Mouse (Mus musculus) frontal cortex, postnatal 25 days (tissue): Measurements from ENCODE around the gene Tagln.

Experiments
- DNase-seq, 2 experiments: peaks; one replicate each; pipeline ENCODE4 v3.0.0; 2022; ENCODE audit warnings: low spot score in 2 of 2

Tagln gene

GRCm38 (mm10) chr9:45946182-45946871 lies 10.5 kb upstream of the Tagln start:
- no peak for DNase-seq

GRCm38 (mm10) chr9:45945721-45946120 lies 9.9 kb upstream of the Tagln start:
- DNase-seq: no peak

GRCm38 (mm10) chr9:45944506-45945400 lies 8.9 kb upstream of the Tagln start:
- DNase-seq: no peak

DNA sequence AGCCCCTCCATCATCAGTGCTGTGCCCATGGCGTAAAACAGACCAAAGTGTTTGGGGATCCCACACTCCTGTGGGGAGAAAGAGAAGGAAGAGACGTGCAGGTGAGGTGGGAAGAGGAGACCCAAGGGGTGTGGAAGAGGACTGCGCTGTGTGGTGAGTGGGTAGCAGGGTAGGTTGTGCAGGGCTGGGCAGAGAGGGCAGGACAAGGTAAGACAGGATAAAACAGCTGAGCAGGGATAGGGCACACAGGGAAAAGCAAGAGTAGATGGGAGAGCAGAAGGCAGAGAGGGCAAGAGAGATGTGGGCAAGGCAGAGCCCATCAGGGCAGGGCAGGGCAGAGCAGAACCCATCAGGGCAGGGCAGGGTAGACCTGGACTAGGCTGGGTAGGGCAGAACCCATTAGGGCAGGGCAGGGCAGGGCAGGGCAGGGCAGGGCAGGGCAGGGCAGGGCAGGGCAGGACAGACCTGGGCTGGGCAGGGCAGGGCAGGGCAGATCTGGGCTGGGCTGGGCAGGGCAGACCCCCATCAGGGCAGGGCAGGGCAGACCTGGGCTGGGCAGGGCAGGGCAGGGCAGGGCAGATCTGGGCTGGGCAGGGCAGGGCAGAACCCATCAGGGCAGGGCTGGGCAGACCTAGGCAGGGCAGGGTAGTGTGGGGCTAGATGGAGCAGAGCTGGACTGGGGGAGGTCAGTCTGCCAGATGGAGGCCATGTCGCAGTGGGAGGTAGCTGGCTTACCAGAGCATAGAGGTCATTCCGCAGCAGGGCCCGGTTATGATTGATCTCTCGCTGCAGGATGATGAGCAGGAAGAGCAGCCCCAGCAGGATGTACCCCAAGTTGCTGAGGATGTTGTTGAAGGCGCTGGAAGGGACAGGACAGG lies 8.0 kb upstream of the Tagln start:
- no peak for DNase-seq

DNA sequence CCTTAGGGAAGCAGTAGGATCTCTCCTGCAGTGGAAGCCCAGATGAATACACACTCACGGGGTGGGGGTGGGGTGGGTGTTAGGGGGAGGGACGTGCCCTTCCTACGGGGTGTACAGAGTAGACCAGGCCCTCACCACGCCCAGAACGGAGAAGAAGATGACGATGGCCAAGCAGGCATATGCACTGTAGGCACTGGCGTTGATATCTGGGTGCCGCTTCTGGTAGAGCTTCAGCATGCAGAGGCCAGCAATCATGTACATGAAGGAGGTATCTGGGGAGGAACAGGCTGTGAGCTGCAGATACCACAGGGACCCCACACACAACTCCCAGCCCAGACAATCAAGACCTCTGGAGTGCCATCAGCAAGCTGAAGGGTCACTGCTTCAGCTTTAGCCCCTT lies 7.1 kb upstream of the Tagln start:
- DNase-seq: no peak

DNA sequence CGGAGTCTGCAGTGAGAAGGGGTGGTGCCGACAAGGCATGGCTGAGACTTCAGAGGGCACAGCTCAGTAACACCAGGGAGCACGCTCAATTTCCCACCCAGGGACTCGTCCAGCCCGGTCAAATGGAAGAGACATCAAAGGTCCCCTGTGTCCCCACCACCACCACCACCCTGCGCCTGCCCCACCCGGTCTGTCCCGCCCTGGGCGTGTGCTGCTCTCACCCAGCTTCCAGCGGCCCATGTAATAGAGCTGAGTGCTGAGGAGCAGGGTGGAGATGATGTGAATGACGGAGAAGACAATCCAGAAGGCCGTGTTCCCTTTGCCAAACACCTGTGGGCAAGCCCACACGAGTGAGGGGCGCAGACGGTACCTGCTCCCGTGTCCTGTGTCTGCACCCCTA lies 6.6 kb upstream of the Tagln start:
- DNase-seq: no peak

- no peak for DNase-seq
These were observed 5.6 kb upstream of the Tagln start for GRCm38 (mm10) chr9:45941329-45941888.

GRCm38 (mm10) chr9:45939794-45940193 lies 3.9 kb upstream of the Tagln start:
- DNase-seq: no peak

- no peak for DNase-seq
These were observed 3.2 kb upstream of the Tagln start for GRCm38 (mm10) chr9:45938952-45939637.

- no peak for DNase-seq
These were observed 2.2 kb upstream of the Tagln start for GRCm38 (mm10) chr9:45938088-45938487.

- no peak for DNase-seq
These were observed 1.0 kb upstream of the Tagln start for GRCm38 (mm10) chr9:45936883-45937282.

GRCm38 (mm10) chr9:45932571-45933415 lies 3.1 kb downstream of the Tagln start:
- no peak for DNase-seq

- no peak for DNase-seq
These were observed 3.9 kb downstream of the Tagln start for GRCm38 (mm10) chr9:45931958-45932357.

DNA sequence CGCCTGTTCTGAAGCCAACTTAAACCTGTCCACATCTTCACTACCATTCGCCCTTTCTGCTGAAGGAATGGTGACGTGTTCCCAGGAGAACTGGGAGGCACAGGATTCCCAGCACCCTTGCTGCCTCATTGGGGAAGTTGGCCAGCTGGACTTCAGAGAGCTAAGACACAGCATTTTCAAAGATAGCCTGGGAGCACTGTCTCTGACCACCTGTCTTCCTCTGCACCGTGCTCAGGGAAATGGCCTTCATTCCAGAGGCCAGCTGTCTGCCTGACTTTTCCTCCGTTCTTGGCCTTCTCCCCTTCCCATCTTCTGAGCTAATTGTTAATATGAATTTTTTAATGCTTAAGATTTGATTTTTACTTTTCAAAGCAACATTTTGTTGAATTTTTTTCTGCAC lies 6.6 kb downstream of the Tagln start:
- no peak for DNase-seq

GRCm38 (mm10) chr9:45919895-45920294 lies 16.0 kb downstream of the Tagln start:
- no peak for DNase-seq

GRCm38 (mm10) chr9:45917041-45917934 lies 18.6 kb downstream of the Tagln start:
- DNase-seq: peak in 1 of 2 experiments; percentile 34

DNA sequence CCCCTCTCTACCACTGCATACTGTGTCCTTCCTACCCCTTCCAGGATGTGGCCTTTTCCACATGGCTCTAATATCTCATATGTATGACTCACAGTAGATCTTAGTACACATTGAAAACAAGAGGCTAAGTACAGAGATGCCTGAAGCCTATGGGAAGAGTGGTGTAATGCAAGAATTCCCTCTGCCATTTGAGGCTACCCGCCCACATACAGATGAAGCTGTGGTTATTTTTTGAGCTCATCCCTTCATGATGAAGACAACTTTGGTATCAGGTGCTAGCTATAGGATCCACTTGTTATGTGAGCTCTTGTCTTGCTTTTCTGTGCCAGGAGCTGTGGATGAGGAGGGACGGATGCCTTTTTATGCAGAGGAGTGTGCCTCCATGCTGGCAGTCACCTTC lies 20.2 kb downstream of the Tagln start:
- no peak for DNase-seq

DNA sequence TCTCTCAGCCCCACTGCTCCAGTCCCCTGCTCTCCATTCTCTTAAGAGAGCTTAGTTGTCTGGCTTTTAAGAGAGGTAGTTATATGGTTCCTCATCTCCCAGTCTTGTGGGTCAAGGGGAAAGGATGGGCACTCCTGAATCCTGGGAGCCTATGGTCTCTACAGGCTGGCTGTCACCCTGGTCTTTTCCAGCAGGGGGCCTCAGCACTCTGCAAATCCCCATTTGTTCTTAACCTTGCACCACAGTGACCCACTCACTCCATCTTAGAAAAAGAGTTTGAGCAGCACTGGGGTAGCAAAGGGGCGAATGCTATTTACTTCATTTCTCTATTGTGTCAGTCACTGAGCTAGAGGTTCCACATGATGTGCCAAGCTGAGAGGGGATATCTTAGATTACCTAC lies 24.2 kb downstream of the Tagln start:
- no peak for DNase-seq

DNA sequence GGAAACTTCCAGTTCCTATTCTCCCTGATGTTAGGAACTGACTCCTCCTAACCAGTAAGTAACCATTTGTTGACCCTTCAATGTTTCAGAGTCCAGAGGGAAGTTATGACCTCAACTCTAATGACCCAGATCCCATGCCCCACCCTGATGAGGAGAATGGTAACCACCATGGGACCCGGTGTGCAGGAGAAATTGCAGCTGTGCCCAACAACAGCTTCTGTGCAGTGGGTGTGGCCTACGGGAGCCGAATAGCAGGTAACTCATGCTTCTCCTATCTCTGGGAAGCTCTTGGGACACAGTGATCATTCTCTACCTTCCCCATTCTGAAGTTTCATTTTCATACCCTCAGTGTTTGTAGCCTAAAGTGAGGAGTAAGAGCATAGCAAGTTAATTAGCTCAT lies 24.9 kb downstream of the Tagln start:
- DNase-seq: no peak
